Mouse (Mus musculus): ENCODE measurements around the gene Vps8.

The Vps8 gene

GRCm38 (mm10) chr16:21422645-21423545 lies at the start of gene Vps8:
TSS of gene Vps8 (plus strand) at chr16:21423118.
- in situ Hi-C loops (cut with MboI, MseI), result no loop called here

- in situ Hi-C loops (cut with MboI, MseI), result no loop called here
Observed at GRCm38 (mm10) chr16:21373316-21373960, 49.5 kb upstream of the Vps8 start.

- in situ Hi-C loops (cut with MboI, MseI), result no loop called here
Observed at GRCm38 (mm10) chr16:21374067-21374466, 48.9 kb upstream of the Vps8 start.

GRCm38 (mm10) chr16:21375147-21375546 lies 47.8 kb upstream of the Vps8 start:
- in situ Hi-C loops (cut with MboI, MseI), result no loop called here

- in situ Hi-C loops (cut with MboI, MseI), result no loop called here
Observed at GRCm38 (mm10) chr16:21376316-21376715, 46.6 kb upstream of the Vps8 start.

GRCm38 (mm10) chr16:21376949-21377604 lies 45.8 kb upstream of the Vps8 start:
- in situ Hi-C loops (cut with MboI, MseI), result no loop called here

GRCm38 (mm10) chr16:21377605-21377968 lies 45.3 kb upstream of the Vps8 start:
- in situ Hi-C loops (cut with MboI, MseI), result no loop called here

GRCm38 (mm10) chr16:21381469-21381868 lies 41.4 kb upstream of the Vps8 start:
- in situ Hi-C loops (cut with MboI, MseI), result no loop called here

GRCm38 (mm10) chr16:21382152-21382911 lies 40.6 kb upstream of the Vps8 start:
- in situ Hi-C loops (cut with MboI, MseI), result no loop called here

GRCm38 (mm10) chr16:21385926-21386881 lies 36.7 kb upstream of the Vps8 start:
- in situ Hi-C loops (cut with MboI, MseI), result no loop called here

- in situ Hi-C loops (cut with MboI, MseI), result no loop called here
Observed at GRCm38 (mm10) chr16:21389316-21389715, 33.6 kb upstream of the Vps8 start.

GRCm38 (mm10) chr16:21390744-21391143 lies 32.2 kb upstream of the Vps8 start:
- in situ Hi-C loops (cut with MboI, MseI), result loop anchor here (5.0 kb wide), 1 partner anchor 193 kb away; no protein-coding TSS in a partner anchor

GRCm38 (mm10) chr16:21392099-21392498 lies 30.8 kb upstream of the Vps8 start:
- in situ Hi-C loops (cut with MboI, MseI), result loop anchor here (5.0 kb wide), 1 partner anchor 195 kb away; no protein-coding TSS in a partner anchor

GRCm38 (mm10) chr16:21392517-21393112 lies 30.3 kb upstream of the Vps8 start:
- in situ Hi-C loops (cut with MboI, MseI), result loop anchor here (5.0 kb wide), 1 partner anchor 195 kb away; no protein-coding TSS in a partner anchor

- in situ Hi-C loops (cut with MboI, MseI), result no loop called here
Observed at GRCm38 (mm10) chr16:21395546-21395945, 27.4 kb upstream of the Vps8 start.

- in situ Hi-C loops (cut with MboI, MseI), result no loop called here
Observed at GRCm38 (mm10) chr16:21397681-21398080, 25.2 kb upstream of the Vps8 start.

GRCm38 (mm10) chr16:21398345-21399051 lies 24.4 kb upstream of the Vps8 start:
- in situ Hi-C loops (cut with MboI, MseI), result no loop called here

- in situ Hi-C loops (cut with MboI, MseI), result no loop called here
Observed at GRCm38 (mm10) chr16:21399942-21400341, 23.0 kb upstream of the Vps8 start.

- in situ Hi-C loops (cut with MboI, MseI), result no loop called here
Observed at GRCm38 (mm10) chr16:21402068-21402467, 20.9 kb upstream of the Vps8 start.
